18 mouse cellular contexts compared by ENCODE assay signal in the genomic region with DNA sequence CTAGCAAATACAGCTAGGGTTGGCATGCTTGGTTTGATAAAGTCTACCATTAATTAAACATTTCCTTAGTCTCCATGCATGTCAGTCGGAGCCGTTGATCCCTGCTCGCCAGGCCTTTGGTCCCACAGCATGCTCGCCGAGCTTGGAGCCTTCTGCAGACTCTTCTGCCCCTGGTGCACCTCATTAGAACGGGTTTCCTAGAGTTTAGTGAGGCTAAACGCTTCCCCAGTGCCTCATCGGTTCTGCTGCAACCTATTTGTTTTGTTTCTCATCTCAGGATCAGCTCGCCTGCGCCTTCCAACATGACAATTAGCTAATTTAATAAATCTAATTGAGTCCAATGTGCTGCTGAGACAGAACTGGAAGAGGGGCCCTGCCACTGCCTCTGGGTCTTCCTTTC.
"Had no signal": no experiment of that assay in that cellular context is flagged by ENCODE, and none has a peak within 500 bp of the region (broad histone marks: within the 10 kb centered on the region; RNA-seq: fewer than 3 reads in every experiment).

No protein-coding gene starts in this region.

- H3K4me2 ChIP-seq: liver, embryonic 13.5 days; liver, embryonic 15.5 days; lung, embryonic 15.5 days; midbrain, embryonic 11.5 days; midbrain, embryonic 13.5 days; midbrain, embryonic 15.5 days; stomach, embryonic 15.5 days had no signal

- H3K4me3 ChIP-seq: liver, embryonic 13.5 days; liver, embryonic 15.5 days; lung, embryonic 15.5 days; megakaryocyte, embryonic 14.5 days; midbrain, embryonic 13.5 days; midbrain, embryonic 15.5 days; stomach, embryonic 15.5 days had no signal

- H3K9ac ChIP-seq: liver, embryonic 13.5 days; liver, embryonic 15.5 days; liver, postnatal 0 days; lung, embryonic 15.5 days; midbrain, embryonic 13.5 days; midbrain, embryonic 15.5 days; stomach, embryonic 15.5 days had no signal

- H3K36me3 ChIP-seq: liver, embryonic 13.5 days; liver, embryonic 15.5 days; lung, embryonic 15.5 days; midbrain, embryonic 13.5 days; midbrain, embryonic 15.5 days; stomach, embryonic 15.5 days had no signal

- H3K4me1 ChIP-seq: liver, embryonic 13.5 days; liver, embryonic 15.5 days; lung, embryonic 15.5 days; megakaryocyte, embryonic 14.5 days; midbrain, embryonic 13.5 days; midbrain, embryonic 15.5 days; stomach, embryonic 15.5 days had no signal

- H3K9me3 ChIP-seq: liver, embryonic 13.5 days; liver, embryonic 15.5 days; lung, embryonic 15.5 days; midbrain, embryonic 13.5 days; midbrain, embryonic 15.5 days; stomach, embryonic 15.5 days had no signal

- H3K27ac ChIP-seq: liver, embryonic 13.5 days; liver, embryonic 15.5 days; lung, embryonic 15.5 days; macrophage; midbrain, embryonic 13.5 days; midbrain, embryonic 15.5 days; stomach, embryonic 15.5 days had no signal

- DNase-seq: liver, embryonic 13.5 days; liver, postnatal 0 days; lung, adult 2 months; lung, postnatal 14 days; lung, postnatal 36 days; right cerebral cortex, postnatal 14 days; thymus, adult 2 months; thymus, postnatal 25 days; thymus, postnatal 4 days had no signal

- H3K27me3 ChIP-seq: liver, embryonic 13.5 days; liver, embryonic 15.5 days; lung, embryonic 15.5 days; megakaryocyte, embryonic 14.5 days; midbrain, embryonic 13.5 days; midbrain, embryonic 15.5 days; stomach, embryonic 15.5 days had no signal

- ATAC-seq: liver, postnatal 0 days; lung, postnatal 0 days; midbrain, embryonic 13.5 days; midbrain, embryonic 15.5 days had no signal
